Mouse (Mus musculus): Measurements from ENCODE around the gene Dact1. TPM values are rescaled to one million over a fixed set of nuclear protein-coding genes. Genes with fewer than 3 reads are reported as not detected.

Dact1 gene
- polyA plus RNA-seq, 2 experiments = 0.32 to 0.58 TPM

- H3K9me3 ChIP-seq (ENCODE audit: control insufficient read depth, low read length) = no peaks in the 10 kb centered on the region
- H3K27me3 ChIP-seq (ENCODE audit: control insufficient read depth, insufficient read depth, low read length) = no peaks in the 10 kb centered on the region
- DNase-seq (ENCODE audit: low read depth in 3 of 3, low spot score in 3 of 3) (no peak), ATAC-seq (ENCODE audit: insufficient read depth) (no peak)
- H3K4me3 ChIP-seq (ENCODE audit: insufficient read depth in 1 of 2, low read depth in 2 of 2, low read length in 2 of 2) = no peak overlapping the region
- H3K36me3 ChIP-seq (replicated peaks; ENCODE audit: control insufficient read depth, insufficient read depth, low read depth) = no peaks in the 10 kb centered on the region
- no peak overlapping the region for H3K27ac ChIP-seq
- no peak overlapping the region for H3K4me2 ChIP-seq (ENCODE audit: low read depth)
- peaks cover 0 to 2% of the 10 kb centered on the region in 2 experiments; a peak in 1 of 4 replicates for H3K4me1 ChIP-seq (replicated peaks; ENCODE audit: control insufficient read depth in 2 of 2, insufficient read depth in 2 of 2, low read length in 1 of 2)
- H3K9ac ChIP-seq (replicated peaks) = no peak overlapping the region
- WGBS (ENCODE audit: insufficient replicate concordance) = 67% methylated on average over 8 of the region's 8 CpGs
- TF ChIP-seq EP300 (IDR thresholded peaks at IDR 0.05; ENCODE audit: low read depth) = no peak
- TF ChIP-seq CTCF (IDR thresholded peaks at IDR 0.05; ENCODE audit: low read depth) = no peak
Measured at GRCm38 (mm10) chr12:71348401-71348896, 38.8 kb downstream of the Dact1 start.

- Histone ChIP-seq H3K27ac (no peak overlapping the region), H3K4me1 (replicated peaks; ENCODE audit: control insufficient read depth in 2 of 2, insufficient read depth in 2 of 2, low read length in 1 of 2) (peaks cover 0 to 6% of the 10 kb centered on the region in 2 experiments; a peak in 1 of 4 replicates), H3K9ac (replicated peaks) (no peak overlapping the region), H3K36me3 (replicated peaks; ENCODE audit: control insufficient read depth, insufficient read depth, low read depth) (no peaks in the 10 kb centered on the region), H3K4me3 (ENCODE audit: insufficient read depth in 1 of 2, low read depth in 2 of 2, low read length in 2 of 2) (no peak overlapping the region), H3K27me3 (ENCODE audit: control insufficient read depth, insufficient read depth, low read length) (no peaks in the 10 kb centered on the region), H3K9me3 (ENCODE audit: control insufficient read depth, low read length) (no peaks in the 10 kb centered on the region), H3K4me2 (ENCODE audit: low read depth) (no peak overlapping the region)
- DNase-seq (ENCODE audit: low read depth in 3 of 3, low spot score in 3 of 3) (no peak), ATAC-seq (ENCODE audit: insufficient read depth) (no peak)
- no peak for TF ChIP-seq EP300 (IDR thresholded peaks at IDR 0.05; ENCODE audit: low read depth)
- TF ChIP-seq CTCF (IDR thresholded peaks at IDR 0.05; ENCODE audit: low read depth) = no peak
- 56% methylated on average over 2 of the region's 2 CpGs for WGBS (ENCODE audit: insufficient replicate concordance)
Measured at GRCm38 (mm10) chr12:71350077-71350476, 40.4 kb downstream of the Dact1 start.

- H3K27ac ChIP-seq = peak overlapping the region; percentile 41
Measured at GRCm38 (mm10) chr12:71354656-71355055, 45.0 kb downstream of the Dact1 start.

GRCm38 (mm10) chr12:71355092-71355491 lies 45.4 kb downstream of the Dact1 start:
- 79% methylated on average over 3 of the region's 3 CpGs for WGBS (ENCODE audit: insufficient replicate concordance)
- H3K9ac ChIP-seq (replicated peaks) = no peak overlapping the region
- DNase-seq (ENCODE audit: low read depth in 3 of 3, low spot score in 3 of 3) = peak; percentile 16 to 24 (median 19)
- peak overlapping the region; percentile 41 for H3K27ac ChIP-seq
- peaks cover 0 to 4% of the 10 kb centered on the region in 2 experiments; a peak in 1 of 4 replicates for H3K4me1 ChIP-seq (replicated peaks; ENCODE audit: control insufficient read depth in 2 of 2, insufficient read depth in 2 of 2, low read length in 1 of 2)
- no peaks in the 10 kb centered on the region for H3K27me3 ChIP-seq (ENCODE audit: control insufficient read depth, insufficient read depth, low read length)
- ATAC-seq (ENCODE audit: insufficient read depth) = peak; percentile 64
- TF ChIP-seq EP300 (IDR thresholded peaks at IDR 0.05; ENCODE audit: low read depth) (no peak), CTCF (IDR thresholded peaks at IDR 0.05; ENCODE audit: low read depth) (no peak)
- no peaks in the 10 kb centered on the region for H3K36me3 ChIP-seq (replicated peaks; ENCODE audit: control insufficient read depth, insufficient read depth, low read depth)
- no peak overlapping the region for H3K4me2 ChIP-seq (ENCODE audit: low read depth)
- no peaks in the 10 kb centered on the region for H3K9me3 ChIP-seq (ENCODE audit: control insufficient read depth, low read length)
- H3K4me3 ChIP-seq (ENCODE audit: insufficient read depth in 1 of 2, low read depth in 2 of 2, low read length in 2 of 2) = no peak overlapping the region

More at GRCm38 (mm10) chr12:71354656-71355055, 45.0 kb downstream of the Dact1 start:
- peaks cover 0 to 4% of the 10 kb centered on the region in 2 experiments; a peak in 1 of 4 replicates for H3K4me1 ChIP-seq (replicated peaks; ENCODE audit: control insufficient read depth in 2 of 2, insufficient read depth in 2 of 2, low read length in 1 of 2)
- H3K36me3 ChIP-seq (replicated peaks; ENCODE audit: control insufficient read depth, insufficient read depth, low read depth) = no peaks in the 10 kb centered on the region
- no peak for ATAC-seq (ENCODE audit: insufficient read depth)
- H3K9ac ChIP-seq (replicated peaks) = no peak overlapping the region
- H3K9me3 ChIP-seq (ENCODE audit: control insufficient read depth, low read length) = no peaks in the 10 kb centered on the region
- no peak overlapping the region for H3K4me2 ChIP-seq (ENCODE audit: low read depth)
- H3K27me3 ChIP-seq (ENCODE audit: control insufficient read depth, insufficient read depth, low read length) = no peaks in the 10 kb centered on the region
- 62% methylated on average over 10 of the region's 10 CpGs for WGBS (ENCODE audit: insufficient replicate concordance)
- no peak for DNase-seq (ENCODE audit: low read depth in 3 of 3, low spot score in 3 of 3)
- H3K4me3 ChIP-seq (ENCODE audit: insufficient read depth in 1 of 2, low read depth in 2 of 2, low read length in 2 of 2) = no peak overlapping the region
- TF ChIP-seq EP300 (IDR thresholded peaks at IDR 0.05; ENCODE audit: low read depth) = no peak
- no peak for TF ChIP-seq CTCF (IDR thresholded peaks at IDR 0.05; ENCODE audit: low read depth)

GRCm38 (mm10) chr12:71361616-71362015 lies 51.9 kb downstream of the Dact1 start:
- no peaks in the 10 kb centered on the region for H3K9me3 ChIP-seq (ENCODE audit: control insufficient read depth, low read length)
- no peak overlapping the region for H3K4me3 ChIP-seq (ENCODE audit: insufficient read depth in 1 of 2, low read depth in 2 of 2, low read length in 2 of 2)
- H3K4me1 ChIP-seq (replicated peaks; ENCODE audit: control insufficient read depth in 2 of 2, insufficient read depth in 2 of 2, low read length in 1 of 2) = no peaks in the 10 kb centered on the region
- ATAC-seq (ENCODE audit: insufficient read depth) (no peak), DNase-seq (ENCODE audit: low read depth in 3 of 3, low spot score in 3 of 3) (no peak)
- 71% methylated on average over 7 of the region's 7 CpGs for WGBS (ENCODE audit: insufficient replicate concordance)
- H3K4me2 ChIP-seq (ENCODE audit: low read depth) = no peak overlapping the region
- TF ChIP-seq EP300 (IDR thresholded peaks at IDR 0.05; ENCODE audit: low read depth) = no peak
- no peak for TF ChIP-seq CTCF (IDR thresholded peaks at IDR 0.05; ENCODE audit: low read depth)
- no peak overlapping the region for H3K9ac ChIP-seq (replicated peaks)
- no peak overlapping the region for H3K27ac ChIP-seq
- H3K27me3 ChIP-seq (ENCODE audit: control insufficient read depth, insufficient read depth, low read length) = no peaks in the 10 kb centered on the region
- no peaks in the 10 kb centered on the region for H3K36me3 ChIP-seq (replicated peaks; ENCODE audit: control insufficient read depth, insufficient read depth, low read depth)

Measured in liver, embryonic 14.5 days (tissue).